Mouse (Mus musculus) heart, adult 2 months (tissue): ENCODE measurements around the gene Stxbp3. TPM values are rescaled to one million over a fixed set of nuclear protein-coding genes. Genes with fewer than 3 reads are reported as not detected.
"Not testable (repeated sequence)": the region's sequence is repeated elsewhere in the genome, so short reads cannot be mapped to it uniquely, and the experiment has no call there.

Experiments used
- DNase-seq, 2 experiments: peaks; one replicate each; pipeline ENCODE4 v3.0.0; 2021
- H3K27ac ChIP-seq: fragments of 200-600 bp; 2 replicates; pipeline ENCODE4 v1.8.1; 2022
- H3K27me3 ChIP-seq: fragments of 200-500 bp; 2 replicates; pipeline ENCODE4 v1.6.1; 2012; ENCODE audit warnings: mild to moderate bottlenecking, low read length, inconsistent platforms, mixed read lengths; ENCODE audit not compliant: control insufficient read depth, insufficient read depth
- H3K36me3 ChIP-seq: fragments of 200-500 bp; 2 replicates; pipeline ENCODE4 v1.6.1; 2012; ENCODE audit warnings: low read length, inconsistent platforms; ENCODE audit not compliant: control insufficient read depth, insufficient read depth
- H3K4me1 ChIP-seq: fragments of 200-500 bp; 2 replicates; pipeline ENCODE4 v1.6.1; 2011; ENCODE audit warnings: low read length; ENCODE audit not compliant: control insufficient read depth, insufficient read depth
- H3K4me3 ChIP-seq: fragments of 200-600 bp; 2 replicates; pipeline ENCODE4 v1.8.1; 2022
- H3K79me2 ChIP-seq: fragments of 200-500 bp; replicated peaks from 2 replicates; pipeline ENCODE4 v1.6.1; 2012; ENCODE audit warnings: mild to moderate bottlenecking, inconsistent platforms, low read length, moderate library complexity, mixed read lengths; ENCODE audit not compliant: control insufficient read depth, insufficient read depth
- H3K9ac ChIP-seq: fragments of 200-500 bp; 2 replicates; pipeline ENCODE4 v1.6.1; 2012; ENCODE audit warnings: low read depth, mild to moderate bottlenecking, control low read depth, inconsistent platforms, low read length, mixed read lengths
- CTCF ChIP-seq: fragments of 200-600 bp; IDR thresholded peaks from 2 replicates; pipeline ENCODE4 v1.8.1; 2022; ENCODE audit warnings: antibody characterized with exemption, mild to moderate bottlenecking, moderate library complexity
- EP300 ChIP-seq: fragments of 200-500 bp; IDR thresholded peaks from 2 replicates; pipeline ENCODE4 v1.6.1; 2011; ENCODE audit warnings: low read depth, low read length, control low read depth; ENCODE audit not compliant: insufficient read depth
- POLR2A ChIP-seq: fragments of 200-500 bp; IDR thresholded peaks from 2 replicates; pipeline ENCODE4 v1.6.1; 2011; ENCODE audit warnings: mild to moderate bottlenecking, low read depth, low read length, control low read depth; ENCODE audit not compliant: insufficient read depth
- WGBS: fragments of 180-500 bp; shearing (Covaris S2); methylation state at CpG from one replicate; pipeline ENCODE4 v1.1.7; 2018; 5-methylcytosine and 5-hydroxymethylcytosine counted together
- intact Hi-C: fragments of 180-260 bp; cut with DNase I; formaldehyde crosslinking; loops from one replicate; pipeline ENCODE4 v1.15.1; 2025
- polyA plus RNA-seq: library from polyadenylated mRNA; depleted of rRNA; stranded (reverse); fragments of >200 nt; gene quantifications from 2 replicates; pipeline ENCODE4 v1.2.3, GENCODE M21; 2012
- total RNA-seq, 2 experiments: library from RNA; stranded (reverse); gene quantifications; 2 replicates each; pipeline ENCODE4 v1.2.3; 2021

Stxbp3 gene
- total and polyA plus RNA-seq, 3 experiments: 7.0 to 27.3 (median 25.7) TPM

- Histone ChIP-seq H3K27me3 (no peaks in the 10 kb centered on the region), H3K79me2 (no peaks in the 10 kb centered on the region), H3K36me3 (no peaks in the 10 kb centered on the region), H3K27ac (no peak overlapping the region), H3K4me1 (peaks cover 7% of the 10 kb centered on the region), H3K9ac (no peak overlapping the region), H3K4me3 (no peak overlapping the region)
- intact Hi-C loops: no loop called here
- TF ChIP-seq EP300 (no peak), CTCF (no peak), POLR2A (no peak)
- no peak for DNase-seq
- WGBS: 55% methylated on average over 8 of the region's 8 CpGs
These were observed 44.5 kb upstream of the Stxbp3 start for GRCm38 (mm10) chr3:108884706-108885289.

GRCm38 (mm10) chr3:108883067-108883466, 42.7 kb upstream of the Stxbp3 start:
- WGBS: 93% methylated on average over 2 of the region's 2 CpGs
- no peak for DNase-seq
- H3K36me3 ChIP-seq: no peaks in the 10 kb centered on the region
- peaks cover 7% of the 10 kb centered on the region for H3K4me1 ChIP-seq
- TF ChIP-seq CTCF (no peak), EP300 (no peak), POLR2A (no peak)
- no peak overlapping the region for H3K9ac ChIP-seq
- no peak overlapping the region for H3K4me3 ChIP-seq
- intact Hi-C loops: no loop called here
- H3K27me3 ChIP-seq: no peaks in the 10 kb centered on the region
- H3K27ac ChIP-seq: no peak overlapping the region
- H3K79me2 ChIP-seq: no peaks in the 10 kb centered on the region

GRCm38 (mm10) chr3:108881873-108882272, 41.5 kb upstream of the Stxbp3 start:
- intact Hi-C loops, H3K9ac ChIP-seq, H3K79me2 ChIP-seq, DNase-seq, H3K4me3 ChIP-seq, H3K27ac ChIP-seq, H3K36me3 ChIP-seq, H3K4me1 ChIP-seq, H3K27me3 ChIP-seq: not testable (repeated sequence)
- WGBS: 66% methylated on average over 4 of the region's 4 CpGs

GRCm38 (mm10) chr3:108880544-108881507, 40.5 kb upstream of the Stxbp3 start:
- no peaks in the 10 kb centered on the region for H3K79me2 ChIP-seq
- peaks cover 4% of the 10 kb centered on the region for H3K4me1 ChIP-seq
- H3K27ac ChIP-seq: no peak overlapping the region
- no peak for TF ChIP-seq POLR2A
- no peak for TF ChIP-seq EP300
- no peak for TF ChIP-seq CTCF
- no peak overlapping the region for H3K9ac ChIP-seq
- no peaks in the 10 kb centered on the region for H3K36me3 ChIP-seq
- 50% methylated on average over 28 of the region's 28 CpGs for WGBS
- intact Hi-C loops: no loop called here
- no peak overlapping the region for H3K4me3 ChIP-seq
- no peak for DNase-seq
- no peaks in the 10 kb centered on the region for H3K27me3 ChIP-seq

GRCm38 (mm10) chr3:108879836-108880435, 39.6 kb upstream of the Stxbp3 start:
- Histone ChIP-seq H3K9ac (no peak overlapping the region), H3K36me3 (no peaks in the 10 kb centered on the region), H3K27ac (no peak overlapping the region), H3K79me2 (no peaks in the 10 kb centered on the region), H3K4me1 (peaks cover 4% of the 10 kb centered on the region), H3K27me3 (no peaks in the 10 kb centered on the region), H3K4me3 (no peak overlapping the region)
- intact Hi-C loops: no loop called here
- WGBS: 60% methylated on average over 5 of the region's 5 CpGs
- DNase-seq: no peak
- no peak for TF ChIP-seq EP300
- TF ChIP-seq CTCF: no peak
- no peak for TF ChIP-seq POLR2A

- TF ChIP-seq CTCF (no peak), POLR2A (no peak), EP300 (no peak)
- WGBS: 86% methylated on average over 2 of the region's 2 CpGs
- Histone ChIP-seq H3K4me1 (peaks cover 4% of the 10 kb centered on the region), H3K9ac (no peak overlapping the region), H3K27ac (no peak overlapping the region), H3K79me2 (no peaks in the 10 kb centered on the region), H3K4me3 (no peak overlapping the region), H3K36me3 (no peaks in the 10 kb centered on the region), H3K27me3 (no peaks in the 10 kb centered on the region)
- intact Hi-C loops: no loop called here
- no peak for DNase-seq
These were observed 38.8 kb upstream of the Stxbp3 start for GRCm38 (mm10) chr3:108879129-108879528.
